Mouse (Mus musculus) mesoderm, embryonic 11.5 days (tissue): ENCODE data around the gene Slc34a1.
A peak's percentile ranks its signal among the peaks of the same experiment; 100 is the strongest.

Source experiments
- DNase-seq: peaks from one replicate; pipeline ENCODE4 v3.0.0-alpha.2; 2012; ENCODE audit warnings: low read depth, low spot score

The Slc34a1 gene

DNA sequence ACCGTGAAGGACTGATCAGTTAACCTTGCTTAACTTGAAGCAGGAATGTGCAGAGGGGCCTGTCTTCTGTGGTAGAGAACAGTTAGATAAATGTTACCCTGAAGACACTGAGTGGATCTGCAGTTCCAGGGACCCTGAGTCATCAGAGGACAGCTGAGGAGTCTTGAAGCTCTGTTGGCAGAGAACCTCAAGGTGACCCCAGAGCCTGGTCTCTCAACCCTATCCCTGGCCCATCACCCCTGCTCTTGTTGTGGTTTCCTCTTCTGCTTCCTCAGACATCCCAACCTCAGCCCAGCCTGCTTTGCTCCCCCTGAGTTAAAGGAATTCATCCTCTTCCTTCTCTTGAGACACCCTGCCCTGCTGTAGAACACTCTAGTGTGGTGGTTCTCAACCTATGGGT lies at the start of gene Slc34a1:
Gene Slc34a1 (plus strand): TSS at position 100 of the 400 bp plus-strand sequence.
- DNase-seq: no peak

DNA sequence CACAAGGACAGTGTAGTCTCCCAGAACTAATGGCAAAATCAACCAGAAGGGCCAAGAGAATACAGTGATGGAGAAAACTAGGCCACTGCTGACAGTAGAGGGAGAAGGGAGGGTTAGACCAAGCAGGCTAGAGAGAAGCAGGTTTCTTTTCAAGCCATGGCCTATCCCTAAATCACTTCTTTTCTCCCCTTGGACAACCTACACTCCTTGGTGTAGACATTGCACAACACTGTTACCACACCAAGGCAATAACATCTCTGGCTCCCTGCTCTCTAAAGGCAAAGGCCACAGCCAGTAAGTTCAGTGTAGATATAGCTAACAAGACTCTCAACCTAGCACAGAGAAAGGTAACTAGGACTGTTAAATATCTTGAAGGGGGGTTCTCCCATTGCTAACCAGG lies 36.8 kb upstream of the Slc34a1 start:
- no peak for DNase-seq

DNA sequence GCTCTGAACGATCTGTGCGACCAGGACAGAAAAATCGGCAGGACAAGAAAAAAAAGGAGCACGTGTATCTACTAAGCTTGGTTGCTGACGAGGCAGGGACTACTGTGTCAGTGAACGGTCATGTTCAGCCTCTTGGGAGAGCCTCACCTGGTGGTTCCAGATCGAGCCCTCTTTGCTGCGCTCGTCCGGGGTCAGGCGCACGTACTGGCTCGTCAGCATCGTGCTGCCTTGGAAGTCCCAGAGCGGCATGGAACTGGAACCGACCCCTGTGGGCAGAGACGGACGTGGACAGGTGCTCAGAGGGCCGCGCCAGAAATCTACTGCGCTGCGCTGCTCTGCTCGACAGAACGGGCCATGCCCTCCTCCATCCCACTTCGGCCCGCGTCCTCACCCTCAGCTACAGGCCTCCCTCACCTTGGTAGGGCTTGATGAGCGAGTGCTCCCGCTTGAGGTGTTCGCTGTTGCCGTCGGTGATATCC lies 36.0 kb upstream of the Slc34a1 start:
- DNase-seq: peak; percentile 15

GRCm38 (mm10) chr13:55362453-55363060 lies 35.4 kb upstream of the Slc34a1 start, which contains the start of gene Lman2:
TSS of gene Lman2 (minus strand) at chr13:55362783.
- DNase-seq: peak; percentile 99

GRCm38 (mm10) chr13:55368401-55368800 lies 29.6 kb upstream of the Slc34a1 start:
- no peak for DNase-seq

GRCm38 (mm10) chr13:55369531-55370114 lies 28.4 kb upstream of the Slc34a1 start, which contains the start of gene Rgs14:
TSS of gene Rgs14 (plus strand) at chr13:55369732.
- no peak for DNase-seq

- no peak for DNase-seq
Measured at GRCm38 (mm10) chr13:55370234-55370633, 27.8 kb upstream of the Slc34a1 start.

DNA sequence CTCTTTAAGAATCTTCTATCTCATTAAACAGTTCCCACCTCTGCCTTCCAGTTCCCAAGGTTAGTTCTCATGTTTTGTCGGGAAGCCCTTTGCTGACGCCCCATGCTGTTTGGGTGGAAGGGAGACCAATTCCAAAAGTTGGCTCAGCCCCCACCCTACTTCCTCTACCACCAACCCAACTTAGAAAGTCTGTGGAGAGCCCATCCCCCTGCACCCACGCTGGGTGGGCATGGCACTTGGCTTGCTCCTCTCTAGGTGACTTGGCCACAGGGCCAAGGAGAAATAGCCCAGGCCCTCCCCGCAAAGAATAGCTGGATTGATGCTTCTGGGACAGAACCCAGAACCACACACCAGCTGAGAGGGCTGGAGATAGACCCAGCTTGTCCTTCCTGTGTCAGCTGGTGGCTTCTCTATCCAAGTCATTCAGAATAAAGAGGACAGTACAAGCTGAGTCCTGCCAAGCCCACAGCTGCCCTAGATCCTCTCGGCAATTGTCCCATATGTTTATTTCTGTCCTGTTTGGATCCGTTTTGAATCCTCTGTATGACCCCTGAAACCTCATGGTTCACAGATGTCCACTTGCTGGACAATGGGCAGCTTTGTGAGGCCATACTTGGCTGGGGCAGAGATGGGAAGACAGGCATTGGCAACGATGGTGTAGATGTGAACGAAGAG lies 26.8 kb upstream of the Slc34a1 start:
- DNase-seq: no peak

GRCm38 (mm10) chr13:55371740-55372139 lies 26.2 kb upstream of the Slc34a1 start:
- no peak for DNase-seq

DNA sequence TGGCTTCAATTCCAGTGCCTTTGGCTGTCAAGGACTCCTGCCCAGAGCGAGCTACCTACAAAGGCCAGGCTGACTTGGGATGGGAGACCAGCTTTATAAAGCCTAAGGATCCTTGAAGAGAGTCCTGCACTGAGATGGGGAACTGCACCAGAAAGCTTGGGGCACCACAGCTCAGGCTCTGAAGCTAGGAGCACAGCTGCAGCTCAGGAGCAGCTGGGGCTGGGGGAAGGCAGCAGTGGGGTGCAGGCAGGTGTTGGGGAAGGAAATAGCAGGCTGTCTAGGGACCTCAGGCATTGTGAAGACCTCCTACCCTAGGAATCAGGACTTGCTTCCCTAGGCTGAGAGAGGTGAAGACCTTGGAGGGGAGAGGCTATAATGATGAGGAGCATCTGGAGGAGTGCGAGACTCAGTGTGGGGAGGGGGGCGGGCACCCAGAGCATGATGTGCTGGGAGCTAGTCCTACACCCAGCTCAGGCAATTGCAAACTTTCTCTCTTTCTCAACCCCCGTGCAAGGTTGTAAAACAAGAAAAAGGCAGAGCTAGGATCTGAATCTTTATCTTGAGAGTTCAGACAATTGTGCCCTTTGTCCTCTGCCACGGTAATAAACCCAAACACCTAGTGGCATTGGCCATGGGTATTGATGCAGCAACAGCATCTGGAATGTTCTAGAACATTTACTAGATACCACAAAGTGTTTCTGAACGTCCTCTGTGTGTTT lies 23.6 kb upstream of the Slc34a1 start:
- DNase-seq: no peak

DNA sequence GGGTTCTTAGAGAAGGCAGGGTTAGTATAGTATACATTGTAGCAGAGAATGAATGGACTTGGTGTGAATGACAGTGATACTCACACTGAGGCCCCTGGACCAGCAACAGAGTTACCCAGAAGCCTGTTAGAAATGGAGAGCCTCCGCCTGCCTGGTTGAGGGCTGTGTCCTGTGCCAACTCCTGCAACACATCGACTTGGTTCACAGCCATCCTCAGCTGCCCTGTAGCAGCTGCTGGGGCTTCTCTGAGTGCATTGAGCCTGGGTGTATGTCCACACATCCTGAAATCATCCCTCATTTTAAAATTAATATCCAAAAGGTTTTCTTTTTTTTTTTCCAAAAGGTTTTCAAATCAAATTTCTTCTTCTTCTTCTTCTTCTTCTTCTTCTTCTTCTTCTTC lies 22.1 kb upstream of the Slc34a1 start:
- no peak for DNase-seq

- no peak for DNase-seq
Measured at GRCm38 (mm10) chr13:55378907-55379580, 18.9 kb upstream of the Slc34a1 start.

- no peak for DNase-seq
Measured at GRCm38 (mm10) chr13:55381790-55382189, 16.2 kb upstream of the Slc34a1 start.

DNA sequence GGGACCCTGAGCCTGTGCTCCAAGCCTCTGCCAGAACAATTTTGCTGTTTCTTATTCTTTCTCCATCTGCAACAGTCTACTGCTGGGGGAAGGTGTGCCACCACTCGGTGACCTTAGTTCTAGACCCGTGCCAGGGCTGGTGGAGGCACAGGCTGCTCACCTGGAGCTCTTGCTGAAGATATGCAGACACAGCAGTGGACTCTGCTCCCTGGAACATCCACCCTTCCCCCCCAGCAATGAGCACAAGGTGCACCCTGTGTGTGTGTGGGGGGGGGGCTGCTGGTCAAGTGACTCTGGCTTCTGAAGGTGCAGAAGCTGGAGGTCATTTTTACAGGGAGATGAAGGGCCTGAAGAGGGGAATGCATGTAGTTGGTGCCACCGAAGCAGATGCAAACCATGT lies 7.3 kb upstream of the Slc34a1 start:
- no peak for DNase-seq

DNA sequence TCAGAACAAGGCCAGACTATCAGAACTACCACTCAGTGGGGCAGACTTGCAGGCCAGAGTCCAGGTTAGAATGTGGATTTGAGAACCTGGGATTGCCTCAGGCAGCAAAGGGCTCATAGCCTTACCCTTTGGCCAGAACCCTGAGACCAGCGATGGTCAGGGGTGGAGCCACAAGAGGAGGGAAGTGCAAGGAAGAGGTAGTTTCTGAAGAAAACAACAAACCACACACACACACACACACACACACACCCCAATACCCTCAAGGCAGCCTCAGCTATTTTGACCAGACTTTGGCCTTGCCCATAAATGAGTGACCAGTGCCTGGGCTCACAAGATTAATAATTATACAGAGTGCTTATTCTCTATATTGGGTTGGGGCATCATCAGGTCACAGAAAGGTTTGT lies 6.4 kb upstream of the Slc34a1 start:
- DNase-seq: no peak

DNA sequence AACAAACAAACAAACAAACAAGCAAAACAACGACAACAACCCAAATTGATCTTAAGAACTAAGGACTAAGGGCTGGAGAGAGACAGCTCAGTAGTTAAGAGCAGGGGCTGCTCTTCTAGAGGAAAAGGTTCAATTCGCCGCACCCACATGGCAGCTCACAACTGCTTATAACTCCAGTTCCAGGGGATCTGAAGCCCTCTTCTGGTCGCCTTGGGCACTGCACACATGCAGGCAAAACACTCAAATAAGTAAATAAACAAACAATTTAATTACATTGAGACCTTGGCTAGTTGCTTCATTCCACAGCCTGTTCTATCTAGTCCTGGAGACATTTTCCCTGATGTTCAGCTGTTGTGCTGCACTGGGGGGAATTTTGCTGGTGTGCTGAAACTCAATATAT lies 5.1 kb upstream of the Slc34a1 start:
- DNase-seq: no peak

GRCm38 (mm10) chr13:55399300-55400038 lies 1.5 kb downstream of the Slc34a1 start:
- DNase-seq: no peak

GRCm38 (mm10) chr13:55400039-55400346 lies 2.0 kb downstream of the Slc34a1 start:
- DNase-seq: no peak

DNA sequence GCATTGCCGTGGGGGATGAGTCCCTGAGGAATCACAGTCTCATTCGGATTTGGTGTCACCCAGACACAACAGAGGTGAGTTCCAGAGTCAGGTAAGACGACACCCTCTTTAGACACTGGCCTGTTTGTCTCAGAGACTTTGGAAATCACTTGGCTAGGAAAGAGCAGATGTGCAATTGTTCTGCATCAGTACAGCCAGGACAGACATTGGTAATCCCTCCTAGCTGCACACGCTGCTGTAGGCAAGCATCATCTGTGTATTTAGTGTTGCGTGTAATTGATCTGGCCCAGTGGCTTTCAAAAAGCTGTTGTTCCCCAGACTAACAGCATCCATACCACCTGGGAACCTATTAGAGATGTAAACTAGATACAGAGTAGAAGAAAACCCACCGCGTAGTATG lies 5.3 kb downstream of the Slc34a1 start:
- DNase-seq: no peak

- DNase-seq: no peak
Measured at GRCm38 (mm10) chr13:55403935-55404852, 6.2 kb downstream of the Slc34a1 start.
